Mouse (Mus musculus) cerebellum, postnatal 4 days (tissue): ENCODE measurements around the gene Tmem217.

Experiments
- DNase-seq, 2 experiments: peaks; one replicate each; pipeline ENCODE4 v3.0.0; 2022; ENCODE audit warnings: low spot score in 2 of 2, mixed read lengths in 1 of 2

Tmem217 gene

GRCm38 (mm10) chr17:29552162-29552732 lies at the start of gene Tmem217:
Gene Tmem217 (minus strand): TSS chr17:29552385.
- no peak for DNase-seq

GRCm38 (mm10) chr17:29601391-29601790 lies 49.2 kb upstream of the Tmem217 start:
- DNase-seq = no peak

- DNase-seq = no peak
These were observed 47.4 kb upstream of the Tmem217 start for GRCm38 (mm10) chr17:29599537-29599936.

DNA sequence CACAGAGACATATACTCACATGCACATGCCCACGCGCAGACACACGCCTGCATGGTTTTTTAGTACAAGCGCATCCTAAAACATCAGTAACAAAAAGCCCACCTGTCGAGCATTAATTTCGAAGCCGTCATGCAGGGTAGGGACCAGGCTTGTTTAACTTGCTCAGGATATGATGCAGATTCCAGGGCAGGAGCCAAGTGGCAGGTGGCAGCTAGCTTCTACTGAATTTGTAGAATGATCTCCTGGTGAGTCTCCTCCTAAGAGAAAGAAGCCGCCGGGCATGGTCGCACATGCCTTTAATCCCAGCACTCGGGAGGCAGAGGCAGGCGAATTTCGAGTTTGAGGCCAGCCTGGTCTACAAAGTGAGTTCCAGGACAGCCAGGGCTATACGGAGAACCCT lies 46.9 kb upstream of the Tmem217 start:
- no peak for DNase-seq

DNA sequence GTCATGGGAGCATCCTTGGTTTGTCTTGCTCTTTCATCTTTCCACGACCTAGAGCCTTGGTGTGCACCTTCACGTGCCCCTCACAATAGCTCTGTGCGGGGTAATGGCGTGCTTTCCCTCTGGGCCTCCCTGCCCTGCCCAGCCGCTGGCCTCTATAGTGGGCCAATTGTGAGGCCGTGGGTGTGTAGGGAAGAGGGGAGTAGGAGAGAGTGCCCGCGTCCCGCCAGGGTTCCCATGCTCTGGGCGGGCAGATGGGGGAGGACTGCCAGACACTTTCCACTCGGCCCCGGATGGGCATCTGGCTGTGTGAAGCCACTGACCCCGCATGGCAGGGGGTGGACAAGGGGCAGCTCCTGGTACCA lies 44.6 kb upstream of the Tmem217 start:
- DNase-seq = no peak

DNA sequence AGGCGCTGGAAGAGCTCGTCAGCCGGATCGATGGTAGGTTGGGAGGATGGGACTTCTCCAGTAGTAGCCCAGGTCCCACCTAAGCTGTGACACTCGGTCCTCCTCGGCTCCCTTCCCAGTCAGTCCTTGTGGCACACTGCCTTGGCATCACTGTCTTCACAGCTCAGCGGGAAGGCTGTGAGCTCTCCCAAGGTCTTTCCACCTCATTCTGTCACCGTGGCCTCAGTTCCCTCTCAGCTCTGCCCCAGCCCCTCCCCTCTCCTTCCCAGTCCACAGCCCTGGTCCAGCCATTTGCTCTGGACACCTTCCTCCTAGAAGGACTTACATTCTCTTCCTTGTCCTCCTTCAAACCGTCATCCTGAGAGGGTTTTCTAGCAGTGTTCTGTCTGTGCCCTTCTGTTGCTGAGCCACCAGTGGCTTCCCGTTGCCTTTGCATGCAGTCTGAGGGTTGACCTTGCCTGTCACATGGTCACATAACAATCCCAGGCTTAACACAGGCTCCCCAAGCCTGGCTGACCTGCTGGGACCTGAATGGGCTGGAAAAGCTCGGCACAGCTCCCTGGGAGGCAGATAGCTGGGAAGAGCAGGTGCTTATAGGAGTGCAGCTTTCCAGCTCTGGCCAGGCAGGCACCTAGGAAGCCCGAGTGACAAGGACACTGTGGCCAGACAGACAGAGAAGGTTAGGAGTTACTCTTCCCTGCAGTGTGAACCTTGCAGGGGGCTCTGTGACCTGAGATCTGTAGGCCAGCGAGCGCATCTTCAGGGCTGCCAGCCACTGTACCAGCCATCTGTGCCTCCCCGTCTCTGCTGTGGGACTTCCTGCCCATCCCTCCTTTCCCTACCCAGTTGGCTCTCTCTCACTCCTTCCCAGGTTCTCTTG lies 43.9 kb upstream of the Tmem217 start:
- DNase-seq = no peak

- DNase-seq = peak in 1 of 2 experiments; percentile 35
These were observed 37.2 kb upstream of the Tmem217 start for GRCm38 (mm10) chr17:29589221-29589898.

DNA sequence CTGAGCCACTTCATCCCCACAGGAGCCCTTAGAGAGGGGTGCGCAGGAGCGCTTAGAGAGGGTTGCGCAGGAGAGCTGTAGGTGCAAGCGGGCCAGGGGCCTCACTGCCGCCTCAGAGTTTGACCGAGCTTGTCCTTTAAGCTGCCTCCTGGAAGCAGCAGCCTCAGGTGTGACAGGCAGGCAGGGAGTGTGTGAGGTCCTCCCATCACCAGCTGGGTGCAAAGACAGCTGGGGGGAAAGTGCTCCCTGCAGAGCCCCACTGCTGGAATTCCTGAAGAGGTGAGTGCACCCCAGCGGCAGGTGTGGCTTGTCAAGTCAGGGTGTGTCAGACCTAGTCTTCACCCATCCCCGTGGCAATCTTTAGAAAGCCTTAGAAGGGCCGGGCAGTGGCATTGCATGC lies 34.7 kb upstream of the Tmem217 start:
- no peak for DNase-seq

- DNase-seq = no peak
These were observed 33.3 kb upstream of the Tmem217 start for GRCm38 (mm10) chr17:29585446-29585845.

DNA sequence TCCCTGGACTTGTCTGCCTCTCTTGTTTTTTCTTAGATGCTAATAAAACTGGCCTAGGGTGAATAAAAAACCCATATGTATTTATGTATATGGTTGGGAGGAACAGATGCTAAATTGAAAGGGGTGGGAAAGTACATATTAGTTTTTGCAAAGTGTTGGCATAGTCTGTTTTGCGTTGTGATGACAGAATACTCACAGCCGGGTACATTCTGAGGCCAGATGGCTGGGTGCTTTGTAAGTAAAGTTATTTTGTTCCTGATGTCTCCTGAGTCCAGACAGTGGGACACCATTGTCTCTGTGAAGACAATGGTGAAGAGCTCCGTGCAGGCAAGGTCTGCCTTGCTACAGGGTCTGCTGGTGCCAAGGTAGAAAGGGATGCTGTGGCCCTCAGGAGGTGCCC lies 32.6 kb upstream of the Tmem217 start:
- no peak for DNase-seq

- DNase-seq = no peak
These were observed 32.1 kb upstream of the Tmem217 start for GRCm38 (mm10) chr17:29584306-29584705.

DNA sequence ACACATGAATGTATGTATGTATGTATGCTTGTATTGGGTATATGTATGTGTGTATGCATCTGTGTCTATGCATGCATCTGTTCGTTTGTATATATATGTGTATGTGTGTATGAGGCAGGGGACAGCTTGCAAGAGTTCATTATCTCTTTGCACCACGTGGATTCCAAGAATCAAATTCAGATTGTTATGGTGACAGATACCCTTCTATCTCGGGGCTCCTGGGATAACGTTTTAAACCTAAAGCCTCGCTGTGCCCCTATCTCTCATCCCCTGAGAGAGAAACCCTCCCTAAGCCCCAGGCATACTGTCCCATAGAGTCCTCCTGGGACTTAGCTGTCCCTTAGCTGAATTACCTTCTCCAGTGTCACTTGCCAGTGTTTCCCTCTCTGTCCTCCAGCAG lies 31.4 kb upstream of the Tmem217 start:
- no peak for DNase-seq

DNA sequence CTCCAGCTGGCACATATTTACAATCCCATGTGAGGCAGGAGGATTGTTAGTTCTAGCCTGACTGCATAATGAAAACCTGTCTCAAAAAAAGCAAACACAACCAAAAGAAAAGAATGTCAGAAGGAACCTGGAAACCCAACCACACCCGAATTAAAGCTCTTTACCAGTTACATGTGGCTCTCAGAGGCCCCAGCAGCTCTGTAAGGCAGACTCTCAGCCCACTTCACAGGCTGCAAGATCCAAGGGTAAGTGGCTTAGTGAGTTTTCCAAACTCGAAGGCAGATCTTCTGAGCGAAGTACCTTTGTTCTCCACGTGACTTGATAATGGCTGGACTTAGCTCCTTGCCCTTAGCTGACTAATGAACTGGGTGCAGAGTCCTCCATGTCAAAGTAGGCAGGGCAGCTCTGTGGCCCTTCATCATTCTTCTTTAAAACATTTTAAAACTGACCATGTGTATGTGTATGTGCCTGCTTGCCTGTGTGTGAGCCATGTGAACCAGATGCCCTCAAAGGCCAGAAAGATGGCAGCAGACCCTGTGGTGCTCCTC lies 27.5 kb upstream of the Tmem217 start:
- DNase-seq = no peak

GRCm38 (mm10) chr17:29569831-29570230 lies 17.6 kb upstream of the Tmem217 start:
- no peak for DNase-seq

DNA sequence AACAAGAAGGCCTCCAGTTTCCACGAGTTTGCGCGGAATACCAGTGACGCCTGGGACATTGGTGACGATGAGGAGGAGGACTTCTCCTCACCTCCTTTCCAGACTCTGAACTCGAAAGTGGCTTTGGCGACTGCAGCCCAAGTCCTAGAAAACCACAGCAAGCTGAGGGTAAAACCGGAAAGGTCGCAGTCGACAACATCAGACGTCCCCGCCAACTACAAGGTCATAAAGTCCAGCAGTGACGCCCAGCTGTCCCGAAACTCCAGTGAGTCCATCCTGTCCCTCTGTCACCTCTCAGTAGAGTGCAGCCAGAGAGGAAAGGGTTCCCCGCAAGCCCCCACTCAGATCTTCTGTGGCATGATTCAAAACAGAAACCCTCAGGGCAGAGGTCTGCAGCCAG lies 16.2 kb upstream of the Tmem217 start:
- no peak for DNase-seq

- no peak for DNase-seq
These were observed 13.3 kb upstream of the Tmem217 start for GRCm38 (mm10) chr17:29565521-29565920.

GRCm38 (mm10) chr17:29558476-29558875 lies 6.3 kb upstream of the Tmem217 start:
- no peak for DNase-seq

DNA sequence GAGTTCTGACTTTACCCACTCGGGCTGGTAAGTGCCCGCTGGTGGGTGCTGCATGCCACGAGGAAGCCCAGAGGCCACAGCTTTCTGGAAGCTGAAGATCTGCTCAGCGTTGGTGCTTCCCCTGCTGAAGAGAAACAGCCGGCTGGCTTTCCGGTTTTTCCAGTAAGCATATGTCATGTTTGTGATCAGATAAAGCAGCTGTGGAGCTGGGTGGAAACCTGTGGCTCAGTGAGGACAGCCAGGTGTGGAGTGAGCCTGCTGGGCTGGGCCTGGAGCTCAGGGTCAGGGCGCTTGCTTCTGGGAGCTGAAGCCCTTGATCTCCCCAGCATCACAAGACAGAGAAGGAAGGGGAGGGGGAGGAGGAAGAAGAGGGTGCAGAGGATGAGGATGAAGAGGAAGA lies 4.7 kb upstream of the Tmem217 start:
- DNase-seq = no peak

DNA sequence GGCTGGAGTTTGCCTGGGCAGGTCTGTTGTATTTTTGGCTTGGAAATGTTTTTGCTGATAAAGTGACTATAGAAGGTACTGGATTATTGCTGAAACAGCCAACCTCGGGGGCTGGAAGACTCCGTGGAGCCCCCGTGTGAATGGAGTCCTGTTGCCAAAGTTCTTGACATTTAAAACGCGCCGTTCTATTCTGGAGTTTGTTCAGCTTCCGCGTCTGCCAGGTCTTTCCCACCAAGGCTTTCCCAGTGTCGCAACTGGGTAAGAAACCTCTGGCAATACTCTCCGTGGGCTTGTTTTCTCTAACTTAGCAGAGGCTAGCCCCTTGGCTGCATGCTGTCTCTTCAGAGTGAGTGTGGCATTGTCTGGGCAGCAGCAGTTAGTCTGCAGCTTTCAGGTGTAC lies 4.3 kb upstream of the Tmem217 start:
- DNase-seq = no peak

- DNase-seq = no peak
These were observed 2.0 kb upstream of the Tmem217 start for GRCm38 (mm10) chr17:29554176-29554575.

DNA sequence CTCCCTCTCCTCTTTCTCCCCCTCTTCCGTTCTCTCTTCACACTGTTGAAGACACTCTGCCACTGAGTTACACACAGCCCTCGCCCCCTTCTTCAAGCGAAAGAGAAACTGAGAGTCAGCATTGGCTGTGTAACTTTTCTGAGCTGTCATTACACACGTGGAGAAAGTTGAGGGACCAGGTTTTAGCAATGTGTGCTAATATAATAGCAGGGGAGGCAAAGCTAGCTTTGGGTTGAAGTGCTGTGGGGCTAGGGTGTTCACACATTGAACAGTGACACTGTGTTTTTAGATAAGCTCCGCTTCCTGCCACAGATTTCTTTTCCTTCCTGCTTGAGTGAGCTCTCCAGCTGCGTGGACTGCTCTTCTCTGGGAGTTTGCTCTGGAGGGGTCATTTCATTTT lies 1.2 kb downstream of the Tmem217 start:
- DNase-seq = no peak

DNA sequence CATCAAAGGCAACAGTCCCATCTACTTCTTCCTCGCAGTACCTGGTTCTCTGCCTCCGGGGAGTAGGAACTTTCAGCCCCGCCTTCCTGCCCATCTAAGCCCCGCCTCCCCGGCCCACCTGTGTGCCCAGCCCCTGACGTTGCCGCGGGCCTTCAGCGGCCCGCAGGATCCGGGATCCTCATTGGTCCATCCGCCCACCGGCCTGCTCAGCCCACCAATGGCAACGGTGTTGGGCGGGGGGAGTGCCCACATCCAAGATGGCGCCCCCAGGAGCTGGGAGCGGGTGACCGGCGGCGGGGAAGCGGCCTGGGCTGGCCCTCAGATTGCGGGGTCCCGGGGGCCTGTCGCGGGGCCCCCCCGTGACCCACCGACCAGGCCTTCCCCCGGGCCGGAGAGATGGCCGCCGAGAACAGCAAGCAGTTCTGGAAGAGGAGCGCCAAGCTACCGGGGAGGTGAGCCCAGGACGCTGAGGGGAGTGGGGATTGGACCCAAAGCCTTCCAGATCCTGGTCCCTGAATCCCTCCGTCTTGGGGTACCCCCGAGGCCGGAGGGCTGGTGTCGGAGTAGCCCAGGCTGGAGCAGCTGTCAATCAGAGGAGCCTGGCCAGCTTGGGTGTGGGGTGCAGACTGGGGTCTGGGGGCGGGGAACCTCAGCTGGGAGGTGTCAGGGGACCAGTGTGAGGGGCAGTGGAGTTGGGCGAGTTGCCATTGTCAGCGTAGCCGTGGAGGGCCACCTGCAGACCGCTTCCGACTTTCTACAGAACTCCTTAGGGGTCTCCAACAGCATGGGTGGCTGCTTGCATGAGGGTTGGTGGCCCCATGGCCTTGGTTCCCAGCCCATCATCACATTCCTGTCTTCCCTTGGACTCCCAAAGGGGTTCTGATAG lies 2.4 kb downstream of the Tmem217 start, which contains the start of the genes Gm17657 and Tbc1d22b:
Gm17657 (minus strand) TSS at position 96 of the 886 bp plus-strand sequence.
Tbc1d22b (plus strand) TSS at position 243 of the 886 bp plus-strand sequence.
- DNase-seq = peak; percentile 81 to 92
